Comparison of ENCODE assay signal across 11 mouse cellular contexts in the genomic region with DNA sequence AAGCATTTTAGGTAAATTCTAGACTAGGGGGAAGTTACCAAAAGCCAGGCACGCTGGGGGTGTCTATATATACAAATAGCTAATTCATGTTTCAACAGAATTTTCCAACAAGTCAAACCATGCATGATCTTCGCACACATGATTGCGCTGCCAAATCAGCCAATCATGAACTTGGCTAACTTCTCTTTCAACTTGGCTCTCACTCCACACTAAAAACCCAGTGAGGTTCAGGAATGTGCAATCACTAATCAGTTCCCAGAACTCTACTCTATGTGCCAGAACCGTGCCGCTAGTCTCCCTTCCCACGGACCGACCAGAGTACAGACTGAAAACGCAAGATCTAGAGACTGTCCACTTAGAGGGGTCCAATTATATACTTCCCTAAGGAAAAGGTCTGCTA. TPM values are rescaled to one million over a fixed set of nuclear protein-coding genes. Genes with fewer than 3 reads are reported as not detected.
DNase-seq lines count a peak whose midpoint lies in the region; ATAC-seq and TF ChIP-seq lines count a peak whose summit lies in the region.
"Had no signal": no experiment of that assay in that cellular context is flagged by ENCODE, and none has a peak within 500 bp of the region (broad histone marks: within the 10 kb centered on the region; RNA-seq: fewer than 3 reads in every experiment).

No protein-coding gene starts in this region.

- peak overlapping the region; percentile 29 for H3K4me2 ChIP-seq in hindbrain, postnatal 0 days (ENCODE audit: low read depth, low read length)
- H3K4me2 ChIP-seq in hindbrain, embryonic 12.5 days (replicated peaks), result no peak overlapping the region
- H3K4me2 ChIP-seq in forebrain, postnatal 0 days (ENCODE audit: low read depth), result 0 out of 2 replicates have a peak overlapping the region, but pooled peaks have one; percentile 8
- peak overlapping the region; percentile 62 for H3K4me2 ChIP-seq in lung, embryonic 14.5 days

- H3K9me3 ChIP-seq in hindbrain, postnatal 0 days (ENCODE audit: low read length), result no peaks in the 10 kb centered on the region
- no peaks in the 10 kb centered on the region for H3K9me3 ChIP-seq in hindbrain, embryonic 12.5 days (replicated peaks)
- no peaks in the 10 kb centered on the region for H3K9me3 ChIP-seq in forebrain, postnatal 0 days (ENCODE audit: low read length)
- H3K9me3 ChIP-seq in lung, embryonic 14.5 days (ENCODE audit: low read depth, low read length), result no peaks in the 10 kb centered on the region

- no peak overlapping the region for H3K4me3 ChIP-seq in hindbrain, postnatal 0 days (ENCODE audit: low read length)
- H3K4me3 ChIP-seq in hindbrain, embryonic 12.5 days, result no peak overlapping the region
- H3K4me3 ChIP-seq in forebrain, postnatal 0 days (ENCODE audit: low read depth, low read length), result no peak overlapping the region
- H3K4me3 ChIP-seq in lung, embryonic 14.5 days (ENCODE audit: low read depth, low read length), result no peak overlapping the region

- H3K27ac ChIP-seq in hindbrain, postnatal 0 days, result peak overlapping the region; percentile 41; the same call in 1 of the 2 replicates
- no peak overlapping the region for H3K27ac ChIP-seq in hindbrain, embryonic 12.5 days
- H3K27ac ChIP-seq in forebrain, postnatal 0 days (ENCODE audit: low read depth, low read length), result 0 out of 2 replicates have a peak overlapping the region, but pooled peaks have one; percentile 15
- H3K27ac ChIP-seq in lung, embryonic 14.5 days (ENCODE audit: low read depth), result peak overlapping the region; percentile 59; the same call in 1 of the 2 replicates

- WGBS in hindbrain, postnatal 0 days, result 40% methylated on average over 8 of the region's 8 CpGs
- WGBS in hindbrain, embryonic 12.5 days, result 87% methylated on average over 8 of the region's 8 CpGs
- WGBS in forebrain, postnatal 0 days, result 42% methylated on average over 8 of the region's 8 CpGs
- WGBS in lung, embryonic 14.5 days, result 64% methylated on average over 8 of the region's 8 CpGs

- TF ChIP-seq CTCF in hindbrain, postnatal 0 days (IDR thresholded peaks at IDR 0.05; ENCODE audit: low read depth), result no peak
- TF ChIP-seq CTCF in forebrain, postnatal 0 days (IDR thresholded peaks at IDR 0.05; ENCODE audit: low read depth), result no peak
- no peak for TF ChIP-seq CTCF in lung, embryonic 14.5 days (IDR thresholded peaks at IDR 0.05; ENCODE audit: low read depth)

- H3K4me1 ChIP-seq in hindbrain, postnatal 0 days (ENCODE audit: insufficient read depth, low read length), result 0 out of 2 replicates have a peak, but pooled peaks cover 6% of the 10 kb centered on the region
- H3K4me1 ChIP-seq in hindbrain, embryonic 12.5 days, result peaks cover 19% of the 10 kb centered on the region
- H3K4me1 ChIP-seq in forebrain, postnatal 0 days (ENCODE audit: insufficient read depth), result peaks cover 5% of the 10 kb centered on the region; the same call in 1 of the 2 replicates
- H3K4me1 ChIP-seq in lung, embryonic 14.5 days (ENCODE audit: insufficient read depth), result peaks cover 10% of the 10 kb centered on the region

- peak; percentile 38 for DNase-seq in adrenal gland, postnatal 10 days
- no peak for DNase-seq in adrenal gland, postnatal 14 days
- peak; percentile 42 for DNase-seq in hindbrain, postnatal 0 days (ENCODE audit: low spot score)
- DNase-seq in forebrain, postnatal 0 days, result peak; percentile 18
- DNase-seq in lung, embryonic 14.5 days, result peak; percentile 40
- DNase-seq in MN1 (ENCODE audit: low spot score), result no peak
- no peak for DNase-seq in adrenal gland, postnatal 25 days
- DNase-seq: cerebellum, adult 11 months; layer of hippocampus, adult 9-11 months; midbrain, embryonic 14.5 days had no signal

- no peak overlapping the region for H3K9ac ChIP-seq in hindbrain, postnatal 0 days (replicated peaks; ENCODE audit: low read length)
- H3K9ac ChIP-seq in hindbrain, embryonic 12.5 days, result no peak overlapping the region
- H3K9ac ChIP-seq in forebrain, postnatal 0 days, result no peak overlapping the region
- H3K9ac ChIP-seq in lung, embryonic 14.5 days, result no peak overlapping the region

- H3K36me3 ChIP-seq in hindbrain, postnatal 0 days (ENCODE audit: insufficient read depth, low read length), result peaks cover 6% of the 10 kb centered on the region; the same call in 1 of the 2 replicates
- peaks cover 11% of the 10 kb centered on the region; the same call in 1 of the 2 replicates for H3K36me3 ChIP-seq in hindbrain, embryonic 12.5 days
- H3K36me3 ChIP-seq in forebrain, postnatal 0 days (ENCODE audit: insufficient read depth), result no peaks in the 10 kb centered on the region
- peaks cover 40% of the 10 kb centered on the region for H3K36me3 ChIP-seq in lung, embryonic 14.5 days (ENCODE audit: insufficient read depth)

- H3K27me3 ChIP-seq in hindbrain, postnatal 0 days (ENCODE audit: insufficient read depth, low read length), result no peaks in the 10 kb centered on the region
- H3K27me3 ChIP-seq in hindbrain, embryonic 12.5 days, result no peaks in the 10 kb centered on the region
- no peaks in the 10 kb centered on the region for H3K27me3 ChIP-seq in forebrain, postnatal 0 days (ENCODE audit: insufficient read depth, low read length)
- no peaks in the 10 kb centered on the region for H3K27me3 ChIP-seq in lung, embryonic 14.5 days (ENCODE audit: insufficient read depth, low read length)

- no peak for ATAC-seq in hindbrain, postnatal 0 days
- no peak for ATAC-seq in hindbrain, embryonic 12.5 days (ENCODE audit: low FRiP score)
- no peak for ATAC-seq in forebrain, postnatal 0 days
- ATAC-seq in lung, embryonic 14.5 days (ENCODE audit: insufficient read depth), result no peak

RNA-seq across cellular contexts. Expression of gene Oat, which starts 4.7 kb away (rescaled TPM):
- 10 to 100 TPM; 79.0 to 83.3 TPM for total RNA-seq in adrenal gland, postnatal 10 days (2021)
- total RNA-seq in adrenal gland, postnatal 14 days (2021), result 88.1 and 96.2 TPM in 2 replicates
- total RNA-seq in hindbrain, postnatal 0 days (2014; rRNA removed), result 99.1 and 101 TPM in 2 replicates
- 123 and 129 TPM in 2 replicates for polyA plus RNA-seq in hindbrain, postnatal 0 days (2015; fragmentation: Nextera tagmentation; extraction: Ambion mirVana)
- polyA plus RNA-seq in hindbrain, embryonic 12.5 days (2016; fragmentation: Nextera tagmentation; extraction: Ambion mirVana), result 121 and 127 TPM in 2 replicates
- 100 and 105 TPM in 2 replicates for total RNA-seq in forebrain, postnatal 0 days (2014; rRNA removed)
- 96.4 and 105 TPM in 2 replicates for polyA plus RNA-seq in forebrain, postnatal 0 days (2015; fragmentation: Nextera tagmentation; extraction: Ambion mirVana)
- polyA plus RNA-seq in lung, embryonic 14.5 days (2014; fragmentation: Nextera tagmentation; extraction: Ambion mirVana), result 270 and 289 TPM in 2 replicates
- total RNA-seq in adrenal gland, postnatal 25 days (2021), result 111 and 132 TPM in 2 replicates

RNA-seq across cellular contexts. Expression of gene Nkx1-2, which starts 28.0 kb away (rescaled TPM):
- total RNA-seq in adrenal gland, postnatal 10 days (2021), result under 1 TPM in 1 of 2 experiments, not detected in 1; 0.12 TPM
- total RNA-seq in adrenal gland, postnatal 14 days (2021), result not detected in 2 replicates
- 0.90 TPM in 1 of 2 replicates, not detected in the other for total RNA-seq in hindbrain, postnatal 0 days (2014; rRNA removed)
- 0.08 and 0.13 TPM in 2 replicates for polyA plus RNA-seq in hindbrain, postnatal 0 days (2015; fragmentation: Nextera tagmentation; extraction: Ambion mirVana)
- polyA plus RNA-seq in hindbrain, embryonic 12.5 days (2016; fragmentation: Nextera tagmentation; extraction: Ambion mirVana), result 2.9 and 6.4 TPM in 2 replicates
- total RNA-seq in forebrain, postnatal 0 days (2014; rRNA removed), result 0.08 TPM in 1 of 2 replicates, not detected in the other
- polyA plus RNA-seq in forebrain, postnatal 0 days (2015; fragmentation: Nextera tagmentation; extraction: Ambion mirVana), result not detected in 2 replicates
- not detected in 2 replicates for polyA plus RNA-seq in lung, embryonic 14.5 days (2014; fragmentation: Nextera tagmentation; extraction: Ambion mirVana)
- not detected in 2 replicates for total RNA-seq in adrenal gland, postnatal 25 days (2021)

RNA-seq across cellular contexts. Expression of gene Lhpp, which starts 39.0 kb away (rescaled TPM):
- total RNA-seq in adrenal gland, postnatal 10 days (2021), result 10 to 100 TPM; 16.8 to 17.0 TPM
- 18.1 and 18.6 TPM in 2 replicates for total RNA-seq in adrenal gland, postnatal 14 days (2021)
- total RNA-seq in hindbrain, postnatal 0 days (2014; rRNA removed), result 42.5 and 55.6 TPM in 2 replicates
- polyA plus RNA-seq in hindbrain, postnatal 0 days (2015; fragmentation: Nextera tagmentation; extraction: Ambion mirVana), result 53.3 and 56.7 TPM in 2 replicates
- 17.7 and 17.8 TPM in 2 replicates for polyA plus RNA-seq in hindbrain, embryonic 12.5 days (2016; fragmentation: Nextera tagmentation; extraction: Ambion mirVana)
- total RNA-seq in forebrain, postnatal 0 days (2014; rRNA removed), result 37.5 and 40.7 TPM in 2 replicates
- polyA plus RNA-seq in forebrain, postnatal 0 days (2015; fragmentation: Nextera tagmentation; extraction: Ambion mirVana), result 50.1 and 53.8 TPM in 2 replicates
- polyA plus RNA-seq in lung, embryonic 14.5 days (2014; fragmentation: Nextera tagmentation; extraction: Ambion mirVana), result 21.7 and 22.8 TPM in 2 replicates
- total RNA-seq in adrenal gland, postnatal 25 days (2021), result 20.6 and 32.1 TPM in 2 replicates

Comparison
In these comparisons a context has a peak if more than half of its experiments do, and no peak if none do; other contexts are left out.
1. DNase-seq: peak in adrenal gland, postnatal 10 days (single experiment), hindbrain, postnatal 0 days (single experiment), forebrain, postnatal 0 days (single experiment) and lung, embryonic 14.5 days (single experiment); none in adrenal gland, postnatal 14 days (single experiment), MN1 (single experiment) and adrenal gland, postnatal 25 days (single experiment).